Comparison of ENCODE assay signal across 10 mouse cellular contexts in genomic region chr1:111242344-111242743, GRCm38 (mm10).
DNase-seq lines count a peak whose midpoint lies in the region; ATAC-seq lines count a peak whose summit lies in the region.
"Had no signal": no experiment of that assay in that cellular context is flagged by ENCODE, and none has a peak within 500 bp of the region (broad histone marks: within the 10 kb centered on the region; RNA-seq: fewer than 3 reads in every experiment).

No protein-coding gene starts in this region.

- peak; percentile 22 for DNase-seq in cerebellum, adult 9-10 months
- DNase-seq in cerebellum, adult 11 months: no peak
- peak; percentile 47 for DNase-seq in 3T3-L1 (ENCODE audit: low read depth, low spot score)
- DNase-seq in brain, embryonic 18.5 days (ENCODE audit: low read depth, low spot score): peak; percentile 42
- DNase-seq in thymus, postnatal 25 days: no peak
- DNase-seq in urinary bladder, postnatal 36 days (ENCODE audit: low spot score in 2 of 2): no peak
- DNase-seq: kidney, adult 9 months had no signal

- no peaks in the 10 kb centered on the region for H3K36me3 ChIP-seq in hindbrain, embryonic 16.5 days (ENCODE audit: control insufficient read depth, insufficient read depth, low read length)
- H3K36me3 ChIP-seq: liver, embryonic 15.5 days had no signal

- 58% methylated on average over 1 of the region's 1 CpGs for WGBS in hindbrain, embryonic 16.5 days

- H3K4me2 ChIP-seq in hindbrain, embryonic 16.5 days (ENCODE audit: low read length): no peak overlapping the region
- H3K4me2 ChIP-seq: liver, embryonic 15.5 days had no signal

- no peak overlapping the region for H3K9ac ChIP-seq in hindbrain, embryonic 16.5 days (ENCODE audit: low read depth, low read length)
- H3K9ac ChIP-seq: liver, embryonic 15.5 days had no signal

- no peaks in the 10 kb centered on the region for H3K9me3 ChIP-seq in hindbrain, embryonic 16.5 days (ENCODE audit: control insufficient read depth, low read length)
- H3K9me3 ChIP-seq: liver, embryonic 15.5 days had no signal

- no peaks in the 10 kb centered on the region for H3K27me3 ChIP-seq in hindbrain, embryonic 16.5 days (replicated peaks; ENCODE audit: control insufficient read depth, insufficient read depth, low read length)
- H3K27me3 ChIP-seq: liver, embryonic 15.5 days had no signal

- H3K4me1 ChIP-seq in hindbrain, embryonic 16.5 days (ENCODE audit: control insufficient read depth, insufficient read depth, low read depth, low read length): no peaks in the 10 kb centered on the region
- H3K4me1 ChIP-seq: liver, embryonic 15.5 days had no signal

- ATAC-seq in hindbrain, embryonic 16.5 days: peak; percentile 86
- ATAC-seq in granulocyte monocyte progenitor cell, adult 5-6 weeks (replicated peaks; ENCODE audit: poor library complexity, severe bottlenecking): no peak

- no peak overlapping the region for H3K4me3 ChIP-seq in hindbrain, embryonic 16.5 days (ENCODE audit: low read length)
- H3K4me3 ChIP-seq: liver, embryonic 15.5 days had no signal

- H3K27ac ChIP-seq in hindbrain, embryonic 16.5 days (ENCODE audit: low read depth, low read length): no peak overlapping the region
- H3K27ac ChIP-seq: liver, embryonic 15.5 days had no signal

Comparison
In these comparisons a context has a peak if more than half of its experiments do, and no peak if none do; other contexts are left out.
1. DNase-seq: peak in cerebellum, adult 9-10 months (single experiment), 3T3-L1 (single experiment) and brain, embryonic 18.5 days (single experiment); none in cerebellum, adult 11 months (single experiment), thymus, postnatal 25 days (single experiment) and urinary bladder, postnatal 36 days (0 of 2).